In the genomic region with DNA sequence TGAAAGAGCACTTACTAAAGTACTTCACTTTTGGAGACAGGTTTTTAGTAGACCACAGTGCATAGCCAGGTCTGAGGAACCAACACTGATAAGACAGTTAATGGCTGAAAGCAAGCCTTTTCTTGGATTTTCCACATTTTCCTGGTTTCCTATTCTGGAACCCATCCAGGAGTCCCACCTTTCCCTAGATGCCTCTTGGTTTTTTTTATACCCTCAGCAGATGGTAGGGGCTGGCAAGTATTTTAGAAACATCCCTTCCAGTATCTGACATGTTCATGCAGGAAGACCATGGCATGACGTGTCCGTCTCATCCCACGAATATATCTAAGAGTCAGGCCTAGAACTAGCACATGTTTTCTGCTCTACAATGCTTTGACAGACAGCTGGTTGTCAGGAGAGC, we compare ENCODE assay signal across 21 mouse cellular contexts.
"Had no signal": no experiment of that assay in that cellular context is flagged by ENCODE, and none has a peak within 500 bp of the region (broad histone marks: within the 10 kb centered on the region; RNA-seq: fewer than 3 reads in every experiment).

No protein-coding gene starts in this region.

- H3K27ac ChIP-seq: gastrocnemius, adult 2 months; heart, adult 2 months; heart, embryonic 10.5 days; hindbrain, embryonic 14.5 days; intestine, embryonic 15.5 days; left cerebral cortex, adult 2 months; limb, embryonic 10.5 days; limb, embryonic 12.5 days; liver, embryonic 13.5 days; liver, embryonic 15.5 days had no signal

- DNase-seq: gastrocnemius, adult 2 months; gastrocnemius, postnatal 10 days; gastrocnemius, postnatal 25 days; heart, postnatal 4 days; kidney, postnatal 10 days; kidney, postnatal 4 days; liver; liver, embryonic 13.5 days had no signal

- ATAC-seq: inflammation-experienced regulatory T-cells, adult 6 months; intestine, embryonic 15.5 days; intestine, postnatal 0 days had no signal

- H3K4me1 ChIP-seq: hindbrain, embryonic 10.5 days; intestine, embryonic 15.5 days had no signal

- H3K4me2 ChIP-seq: hindbrain, embryonic 12.5 days; hindbrain, embryonic 14.5 days; intestine, embryonic 15.5 days; limb, embryonic 12.5 days; liver, embryonic 11.5 days; liver, embryonic 13.5 days; liver, embryonic 15.5 days had no signal

- H3K36me3 ChIP-seq: intestine, embryonic 15.5 days; liver, embryonic 15.5 days had no signal

- H3K9ac ChIP-seq: hindbrain, embryonic 12.5 days; hindbrain, embryonic 14.5 days; intestine, embryonic 15.5 days; limb, embryonic 12.5 days; liver, embryonic 13.5 days; liver, embryonic 15.5 days had no signal

- H3K4me3 ChIP-seq: gastrocnemius, adult 2 months; heart, adult 2 months; heart, embryonic 10.5 days; hindbrain, embryonic 10.5 days; hindbrain, embryonic 12.5 days; intestine, embryonic 15.5 days; left cerebral cortex, adult 2 months; limb, embryonic 10.5 days; limb, embryonic 12.5 days; liver, embryonic 13.5 days; liver, embryonic 15.5 days had no signal

- H3K27me3 ChIP-seq: hindbrain, embryonic 12.5 days; intestine, embryonic 15.5 days; limb, embryonic 12.5 days; liver, embryonic 13.5 days; liver, embryonic 15.5 days had no signal

- H3K9me3 ChIP-seq: heart, embryonic 10.5 days; hindbrain, embryonic 10.5 days; hindbrain, embryonic 12.5 days; intestine, embryonic 15.5 days; limb, embryonic 10.5 days; limb, embryonic 12.5 days; liver, embryonic 13.5 days; liver, embryonic 15.5 days had no signal
